8 mouse cellular contexts compared by ENCODE assay signal in the genomic region with DNA sequence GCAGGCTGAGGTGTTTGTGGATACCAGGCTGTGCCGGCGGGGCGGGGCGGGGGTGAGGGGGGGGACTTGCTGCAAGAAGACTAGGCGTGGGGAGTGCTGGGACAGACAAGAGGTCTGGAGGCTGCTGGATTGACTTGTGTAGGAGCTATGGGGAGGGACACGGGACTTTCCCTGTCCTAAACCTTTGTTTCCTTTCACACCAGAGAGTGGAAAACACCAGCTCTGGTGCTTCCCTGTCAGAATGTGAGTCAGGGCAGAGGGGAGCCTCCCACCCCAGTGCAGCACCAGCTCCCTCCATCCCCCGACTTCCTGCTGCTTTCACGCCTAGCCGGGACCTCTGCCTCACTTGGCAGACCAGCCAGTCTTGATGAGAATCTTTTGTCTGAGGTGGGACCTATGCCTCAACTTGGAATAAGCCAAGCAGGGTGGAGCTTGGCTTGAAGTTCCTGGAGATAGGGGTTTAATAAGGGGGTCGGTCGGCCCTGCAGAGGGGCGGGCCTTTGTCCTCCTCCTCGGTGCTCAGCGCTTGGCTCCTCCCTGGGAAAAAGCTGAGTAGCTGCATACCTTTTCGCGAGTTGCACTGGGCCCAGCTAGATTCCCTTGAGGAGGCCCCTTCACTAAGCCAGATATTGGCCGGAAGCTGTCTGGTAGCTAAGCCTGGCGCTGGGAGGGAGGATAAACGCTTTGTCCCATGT. TPM values are rescaled to one million over a fixed set of nuclear protein-coding genes. Genes with fewer than 3 reads are reported as not detected.
DNase-seq lines count a peak whose midpoint lies in the region; ATAC-seq and TF ChIP-seq lines count a peak whose summit lies in the region.

No protein-coding gene starts in this region.

- TF ChIP-seq CTCF in lung, postnatal 0 days (IDR thresholded peaks at IDR 0.05) = no peak
- no peak for TF ChIP-seq CTCF in olfactory bulb, adult 2 months (IDR thresholded peaks at IDR 0.05; ENCODE audit: insufficient read depth, low read depth, low read length)

- no peak overlapping the region for H3K9ac ChIP-seq in lung, postnatal 0 days (replicated peaks; ENCODE audit: low read depth)
- peak overlapping the region; percentile 77 for H3K9ac ChIP-seq in heart, embryonic 16.5 days (ENCODE audit: low read length)
- H3K9ac ChIP-seq in liver, embryonic 11.5 days (ENCODE audit: low read depth, low read length) = peak overlapping the region; percentile 45

- peaks cover 12% of the 10 kb centered on the region; the same call in 1 of the 2 replicates for H3K4me1 ChIP-seq in lung, postnatal 0 days (ENCODE audit: insufficient read depth, low read depth, low read length)
- peaks cover 44% of the 10 kb centered on the region for H3K4me1 ChIP-seq in heart, embryonic 16.5 days (ENCODE audit: control insufficient read depth, insufficient read depth, low read length)
- peaks cover 38% of the 10 kb centered on the region for H3K4me1 ChIP-seq in liver, embryonic 11.5 days (replicated peaks; ENCODE audit: control insufficient read depth, insufficient read depth, low read length)
- H3K4me1 ChIP-seq in olfactory bulb, adult 2 months (ENCODE audit: control insufficient read depth, insufficient read depth, low read length) = peaks cover 40% of the 10 kb centered on the region

- no peak overlapping the region for H3K4me3 ChIP-seq in lung, postnatal 0 days (ENCODE audit: low read depth, low read length)
- peak overlapping the region; percentile 51 for H3K4me3 ChIP-seq in heart, embryonic 16.5 days (ENCODE audit: low read length)
- H3K4me3 ChIP-seq in liver, embryonic 11.5 days (ENCODE audit: low read depth, low read length) = peak overlapping the region; percentile 24
- no peak overlapping the region for H3K4me3 ChIP-seq in olfactory bulb, adult 2 months (ENCODE audit: insufficient read depth, low read depth, low read length)

- WGBS in lung, postnatal 0 days = 7% methylated on average over 19 of the region's 19 CpGs
- 3% methylated on average over 19 of the region's 19 CpGs for WGBS in heart, embryonic 16.5 days
- WGBS in liver, embryonic 11.5 days = 4% methylated on average over 19 of the region's 19 CpGs
- WGBS in olfactory bulb, adult 2 months = 13% methylated on average over 19 of the region's 19 CpGs

- peak; percentile 80 for ATAC-seq in lung, postnatal 0 days
- peak; percentile 81 for ATAC-seq in heart, embryonic 16.5 days (replicated peaks; ENCODE audit: extremely low read depth, insufficient read depth, low FRiP score)
- peak; percentile 49 for ATAC-seq in liver, embryonic 11.5 days (replicated peaks; ENCODE audit: low FRiP score)

- H3K4me2 ChIP-seq in lung, postnatal 0 days (replicated peaks; ENCODE audit: low read depth, low read length) = peak overlapping the region; percentile 45
- H3K4me2 ChIP-seq in heart, embryonic 16.5 days (ENCODE audit: low read depth, low read length) = peak overlapping the region; percentile 77
- H3K4me2 ChIP-seq in liver, embryonic 11.5 days = peak overlapping the region; percentile 65

- H3K27ac ChIP-seq in lung, postnatal 0 days (ENCODE audit: low read length) = peak overlapping the region; percentile 81
- peak overlapping the region; percentile 96 for H3K27ac ChIP-seq in heart, embryonic 16.5 days (ENCODE audit: low read length)
- H3K27ac ChIP-seq in liver, embryonic 11.5 days (ENCODE audit: low read depth, low read length) = peak overlapping the region; percentile 73
- H3K27ac ChIP-seq in olfactory bulb, adult 2 months (ENCODE audit: insufficient read depth, low read depth, low read length) = peak overlapping the region; percentile 55

- no peaks in the 10 kb centered on the region for H3K27me3 ChIP-seq in lung, postnatal 0 days (replicated peaks; ENCODE audit: insufficient read depth, low read length)
- no peaks in the 10 kb centered on the region for H3K27me3 ChIP-seq in heart, embryonic 16.5 days (ENCODE audit: control insufficient read depth, insufficient read depth, low read length)
- no peaks in the 10 kb centered on the region for H3K27me3 ChIP-seq in liver, embryonic 11.5 days (replicated peaks; ENCODE audit: control insufficient read depth, insufficient read depth, low read length)

- peak; percentile 79 for DNase-seq in lung, postnatal 0 days (ENCODE audit: low spot score)
- DNase-seq in lung, postnatal 14 days = no peak
- peak; percentile 73 for DNase-seq in embryo, embryonic 11 days
- peak; percentile 63 for DNase-seq in liver, embryonic 11.5 days (ENCODE audit: low spot score)
- DNase-seq in cerebellum, postnatal 14 days = no peak
- no peak for DNase-seq in cerebellum, adult 11-12 months

- no peak for TF ChIP-seq POLR2A in olfactory bulb, adult 2 months (IDR thresholded peaks at IDR 0.05; ENCODE audit: insufficient read depth, low read depth, low read length)

- peak; percentile 56; the same call in 1 of the 2 replicates for TF ChIP-seq EP300 in lung, postnatal 0 days (IDR thresholded peaks at IDR 0.05)

- no peaks in the 10 kb centered on the region for H3K36me3 ChIP-seq in lung, postnatal 0 days (ENCODE audit: insufficient read depth, low read length)
- no peaks in the 10 kb centered on the region for H3K36me3 ChIP-seq in heart, embryonic 16.5 days (ENCODE audit: control insufficient read depth, insufficient read depth)
- no peaks in the 10 kb centered on the region for H3K36me3 ChIP-seq in liver, embryonic 11.5 days (ENCODE audit: control insufficient read depth, insufficient read depth, low read length)

- H3K9me3 ChIP-seq in lung, postnatal 0 days (ENCODE audit: low read length) = no peaks in the 10 kb centered on the region
- H3K9me3 ChIP-seq in heart, embryonic 16.5 days (replicated peaks; ENCODE audit: control insufficient read depth, low read length) = no peaks in the 10 kb centered on the region
- H3K9me3 ChIP-seq in liver, embryonic 11.5 days (ENCODE audit: control insufficient read depth, low read length) = no peaks in the 10 kb centered on the region

RNA-seq across cellular contexts. Expression of a gene that starts 7.7 kb away (rescaled TPM):
- polyA plus RNA-seq in lung, postnatal 0 days (2015; fragmentation: Nextera tagmentation; extraction: Ambion mirVana) = 59.2 and 63.4 TPM in 2 replicates
- 67.7 and 68.0 TPM in 2 replicates for polyA plus RNA-seq in heart, embryonic 16.5 days (2015; fragmentation: Nextera tagmentation; extraction: Ambion mirVana)
- polyA plus RNA-seq in liver, embryonic 11.5 days (2014; fragmentation: Nextera tagmentation; extraction: Ambion mirVana) = 50.0 and 51.1 TPM in 2 replicates
- polyA plus RNA-seq in olfactory bulb, adult 2 months (2012; ENCODE audit: insufficient read depth, insufficient read length, low replicate concordance, missing spikeins) = not detected in 2 replicates

RNA-seq across cellular contexts. Expression of a gene that starts 27.0 kb away (rescaled TPM):
- polyA plus RNA-seq in lung, postnatal 0 days (2015; fragmentation: Nextera tagmentation; extraction: Ambion mirVana) = 0.26 and 0.33 TPM in 2 replicates
- 0.14 TPM in 1 of 2 replicates, not detected in the other for polyA plus RNA-seq in heart, embryonic 16.5 days (2015; fragmentation: Nextera tagmentation; extraction: Ambion mirVana)
- polyA plus RNA-seq in liver, embryonic 11.5 days (2014; fragmentation: Nextera tagmentation; extraction: Ambion mirVana) = not detected in 2 replicates
- polyA plus RNA-seq in olfactory bulb, adult 2 months (2012; ENCODE audit: insufficient read depth, insufficient read length, low replicate concordance, missing spikeins) = not detected in 2 replicates

RNA-seq across cellular contexts. Expression of a gene that starts 33.5 kb away (rescaled TPM):
- 2.0 and 3.1 TPM in 2 replicates for polyA plus RNA-seq in lung, postnatal 0 days (2015; fragmentation: Nextera tagmentation; extraction: Ambion mirVana)
- 1.3 and 1.5 TPM in 2 replicates for polyA plus RNA-seq in heart, embryonic 16.5 days (2015; fragmentation: Nextera tagmentation; extraction: Ambion mirVana)
- 4.1 and 5.3 TPM in 2 replicates for polyA plus RNA-seq in liver, embryonic 11.5 days (2014; fragmentation: Nextera tagmentation; extraction: Ambion mirVana)
- polyA plus RNA-seq in olfactory bulb, adult 2 months (2012; ENCODE audit: insufficient read depth, insufficient read length, low replicate concordance, missing spikeins) = not detected in 2 replicates

Comparison
In these comparisons a context has a peak if more than half of its experiments do, and no peak if none do; other contexts are left out.
1. DNase-seq: peak in lung, postnatal 0 days (single experiment), embryo, embryonic 11 days (single experiment) and liver, embryonic 11.5 days (single experiment); none in lung, postnatal 14 days (single experiment), cerebellum, postnatal 14 days (0 of 2) and cerebellum, adult 11-12 months (single experiment).
2. H3K4me3 ChIP-seq: peak in heart, embryonic 16.5 days (single experiment) and liver, embryonic 11.5 days (single experiment); none in lung, postnatal 0 days (single experiment) and olfactory bulb, adult 2 months (single experiment).
3. RNA of a gene that starts 7.7 kb away (polyA plus RNA-seq): 67.7 to 68.0 TPM in heart, embryonic 16.5 days, 59.2 to 63.4 TPM in lung, postnatal 0 days and 50.0 to 51.1 TPM in liver, embryonic 11.5 days; not detected in olfactory bulb, adult 2 months; every median in the first group is over 10 times any median in the second.
4. Peak in every context shown above with its lines, with median percentiles within 50 percentile points of each other: ATAC-seq, H3K27ac ChIP-seq and H3K4me2 ChIP-seq.